Mouse (Mus musculus) kidney, embryonic 15.5 days (tissue): ENCODE data around the gene Osbpl5. TPM values are rescaled to one million over a fixed set of nuclear protein-coding genes. Genes with fewer than 3 reads are reported as not detected.
"Not testable (repeated sequence)": the region's sequence is repeated elsewhere in the genome, so short reads cannot be mapped to it uniquely, and the experiment has no call there.

ENCODE experiments used
- ATAC-seq: fragments of 200-750 bp; cut with Nextera tagmentation; replicated peaks from 2 replicates; pipeline ENCODE4 v1.8.0; 2017; ENCODE audit warnings: moderate TSS enrichment; ENCODE audit not compliant: low FRiP score
- H3K27ac ChIP-seq: fragments of 300-500 bp; sonication (generic); 2 replicates; pipeline ENCODE4 v1.5.1; 2015; ENCODE audit warnings: mild to moderate bottlenecking, inconsistent platforms
- H3K27me3 ChIP-seq: fragments of 300-500 bp; sonication (generic); 2 replicates; pipeline ENCODE4 v1.6.1; 2015; ENCODE audit warnings: inconsistent platforms
- H3K36me3 ChIP-seq: fragments of 300-500 bp; sonication (generic); 2 replicates; pipeline ENCODE4 v1.6.1; 2015; ENCODE audit warnings: inconsistent platforms
- H3K4me1 ChIP-seq: fragments of 300-500 bp; sonication (generic); 2 replicates; pipeline ENCODE4 v1.6.1; 2015; ENCODE audit warnings: inconsistent platforms
- H3K4me2 ChIP-seq: fragments of 300-500 bp; sonication (generic); 2 replicates; pipeline ENCODE4 v1.6.1; 2015; ENCODE audit warnings: moderate library complexity, mild to moderate bottlenecking, inconsistent platforms
- H3K4me3 ChIP-seq: fragments of 300-500 bp; sonication (generic); replicated peaks from 2 replicates; pipeline ENCODE4 v1.5.1; 2015; ENCODE audit warnings: mild to moderate bottlenecking, inconsistent platforms
- H3K9ac ChIP-seq: fragments of 300-500 bp; sonication (generic); 2 replicates; pipeline ENCODE4 v1.6.1; 2015; ENCODE audit warnings: mild to moderate bottlenecking, inconsistent platforms
- H3K9me3 ChIP-seq: fragments of 300-500 bp; sonication (generic); replicated peaks from 2 replicates; pipeline ENCODE4 v1.6.1; 2016; ENCODE audit warnings: inconsistent platforms
- WGBS: fragments of 180-500 bp; shearing (Covaris S2); methylation state at CpG from one replicate; pipeline ENCODE4 v1.1.7; 2015; ENCODE audit warnings: mixed read lengths; 5-methylcytosine and 5-hydroxymethylcytosine counted together
- polyA plus RNA-seq: library from polyadenylated mRNA; unstranded; fragments of >200 nt; fragmentation: Nextera tagmentation; extraction: Ambion mirVana; gene quantifications from 2 replicates; pipeline ENCODE4 v1.2.1, GENCODE M21; 2015

Gene Osbpl5
- polyA plus RNA-seq, 1 experiment from 2014 or later: 34.0 TPM

DNA sequence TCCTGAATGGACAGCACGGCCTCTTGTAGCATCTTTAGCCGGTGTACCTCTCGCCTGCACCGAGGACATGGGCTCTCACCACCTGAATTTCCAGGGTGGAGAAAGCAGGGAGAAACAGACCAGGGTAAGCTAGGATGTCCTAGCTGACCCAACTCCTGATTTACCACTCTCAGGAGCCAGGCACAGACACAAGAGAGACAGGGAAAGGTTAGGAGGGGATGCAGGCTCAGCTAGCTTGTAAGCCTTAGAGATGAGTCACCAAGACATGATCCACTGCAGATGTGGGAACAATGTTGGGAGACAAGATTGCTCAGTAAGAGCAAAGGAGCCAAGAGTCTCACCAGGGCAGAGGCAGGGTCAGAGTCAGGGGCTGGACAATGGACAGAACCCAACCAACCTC is 64.9 kb downstream of the Osbpl5 start:
- no peak overlapping the region for H3K27ac ChIP-seq
- H3K4me3 ChIP-seq: no peak overlapping the region
- H3K4me2 ChIP-seq: no peak overlapping the region
- peaks cover 93% of the 10 kb centered on the region for H3K36me3 ChIP-seq
- ATAC-seq: no peak
- no peak overlapping the region for H3K9ac ChIP-seq
- no peaks in the 10 kb centered on the region; the same call in 1 of the 2 replicates for H3K9me3 ChIP-seq
- H3K4me1 ChIP-seq: no peaks in the 10 kb centered on the region
- H3K27me3 ChIP-seq: no peaks in the 10 kb centered on the region
- WGBS: 91% methylated on average over 4 of the region's 4 CpGs

DNA sequence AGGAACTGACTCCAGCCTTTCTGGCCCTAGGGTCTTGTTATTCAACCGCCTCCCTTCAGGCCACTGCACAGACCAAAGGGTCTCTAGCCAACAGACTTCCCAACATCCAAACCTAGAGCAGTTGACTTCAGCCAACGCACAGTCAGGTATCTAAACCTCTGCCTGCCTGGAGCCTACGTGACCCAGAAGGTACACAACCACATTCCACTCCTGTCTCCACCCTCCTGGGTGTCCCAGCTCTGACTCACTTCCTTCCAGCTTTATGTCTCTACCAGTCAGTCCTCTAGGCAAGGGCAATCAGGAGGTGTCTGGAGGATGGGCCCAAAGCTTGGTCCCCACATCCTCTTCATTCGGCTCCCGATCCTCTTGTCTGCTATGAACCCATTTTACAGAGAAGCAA is 65.6 kb downstream of the Osbpl5 start:
- Histone ChIP-seq H3K9ac (no peak overlapping the region), H3K9me3 (no peaks in the 10 kb centered on the region; the same call in 1 of the 2 replicates), H3K27ac (no peak overlapping the region), H3K4me3 (no peak overlapping the region), H3K4me2 (no peak overlapping the region), H3K4me1 (no peaks in the 10 kb centered on the region), H3K27me3 (no peaks in the 10 kb centered on the region), H3K36me3 (peaks cover 86% of the 10 kb centered on the region)
- WGBS: 86% methylated on average over 5 of the region's 5 CpGs
- no peak for ATAC-seq

DNA sequence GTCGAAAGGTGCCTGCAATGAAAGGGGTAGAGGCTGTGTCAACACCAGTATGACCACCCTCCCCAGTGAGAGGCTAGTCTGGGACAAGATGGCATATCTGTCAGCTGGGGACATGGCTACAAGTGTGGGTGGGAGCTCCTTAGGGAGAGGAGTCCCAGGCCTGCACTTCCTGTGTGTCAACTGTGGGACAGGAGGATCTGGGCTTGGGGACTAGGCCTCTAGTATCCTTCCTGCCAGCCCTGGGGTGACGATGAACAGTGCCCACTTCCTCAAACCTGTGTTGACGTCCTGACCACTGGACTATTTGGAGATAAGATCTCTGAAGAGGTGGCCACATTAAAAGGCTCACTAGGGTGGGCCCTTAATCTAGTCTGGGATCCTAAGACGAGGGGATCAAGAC is 66.8 kb downstream of the Osbpl5 start:
- Histone ChIP-seq H3K27ac (no peak overlapping the region), H3K4me1 (peaks cover 5% of the 10 kb centered on the region; the same call in 1 of the 2 replicates), H3K4me3 (no peak overlapping the region), H3K4me2 (no peak overlapping the region), H3K36me3 (peaks cover 74% of the 10 kb centered on the region), H3K9me3 (no peaks in the 10 kb centered on the region), H3K9ac (no peak overlapping the region), H3K27me3 (no peaks in the 10 kb centered on the region)
- no peak for ATAC-seq
- 77% methylated on average over 4 of the region's 4 CpGs for WGBS

DNA sequence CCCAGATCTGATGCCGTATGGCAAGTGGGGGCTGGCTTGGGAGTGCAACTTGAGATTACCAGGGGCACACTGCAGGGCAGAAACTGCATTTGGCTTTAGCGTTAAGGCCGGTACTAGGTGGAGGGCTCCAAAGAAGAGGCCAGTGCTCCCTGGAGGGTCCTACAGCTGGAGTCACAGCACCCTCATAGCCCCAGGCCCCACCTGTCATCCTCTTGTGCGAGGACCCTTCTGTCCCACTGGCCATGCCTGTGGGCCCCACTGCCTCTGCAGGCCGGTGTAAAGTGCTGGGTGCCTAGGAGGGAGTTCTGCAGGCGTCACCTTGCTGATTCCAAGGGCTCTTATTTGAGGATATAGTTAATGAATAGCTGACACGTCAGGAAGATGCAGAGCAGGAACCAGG is 67.3 kb downstream of the Osbpl5 start:
- Histone ChIP-seq H3K4me2 (no peak overlapping the region), H3K27me3 (no peaks in the 10 kb centered on the region), H3K4me3 (no peak overlapping the region), H3K27ac (no peak overlapping the region), H3K9ac (no peak overlapping the region), H3K4me1 (peaks cover 5% of the 10 kb centered on the region; the same call in 1 of the 2 replicates), H3K9me3 (no peaks in the 10 kb centered on the region), H3K36me3 (peaks cover 69% of the 10 kb centered on the region)
- 67% methylated on average over 7 of the region's 7 CpGs for WGBS
- no peak for ATAC-seq

DNA sequence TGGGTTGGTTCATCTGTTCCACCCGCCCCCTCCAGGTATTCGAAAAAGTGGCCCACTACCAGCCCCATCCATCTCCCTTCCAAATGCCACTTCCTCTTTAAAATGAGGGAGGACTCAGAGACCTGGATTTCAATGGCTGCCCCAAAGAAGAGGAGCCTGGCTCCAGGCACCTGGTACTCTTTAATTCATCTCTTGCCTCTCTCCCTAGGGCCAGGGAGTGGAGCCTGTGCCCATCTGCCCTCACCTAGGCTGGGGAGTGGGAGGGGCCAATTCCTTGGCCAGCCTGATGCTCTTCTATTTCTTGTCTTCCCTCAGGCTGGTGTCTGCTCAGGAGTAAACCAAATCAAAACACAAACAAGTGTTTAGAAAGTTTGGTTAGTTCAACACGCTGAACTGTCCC is 70.1 kb downstream of the Osbpl5 start:
- not testable (repeated sequence) for H3K4me2 ChIP-seq, H3K27ac ChIP-seq, H3K9me3 ChIP-seq, H3K27me3 ChIP-seq, H3K4me1 ChIP-seq, ATAC-seq, H3K4me3 ChIP-seq, H3K9ac ChIP-seq
- WGBS: 79% methylated on average over 3 of the region's 3 CpGs
- peaks cover 41% of the 10 kb centered on the region for H3K36me3 ChIP-seq

DNA sequence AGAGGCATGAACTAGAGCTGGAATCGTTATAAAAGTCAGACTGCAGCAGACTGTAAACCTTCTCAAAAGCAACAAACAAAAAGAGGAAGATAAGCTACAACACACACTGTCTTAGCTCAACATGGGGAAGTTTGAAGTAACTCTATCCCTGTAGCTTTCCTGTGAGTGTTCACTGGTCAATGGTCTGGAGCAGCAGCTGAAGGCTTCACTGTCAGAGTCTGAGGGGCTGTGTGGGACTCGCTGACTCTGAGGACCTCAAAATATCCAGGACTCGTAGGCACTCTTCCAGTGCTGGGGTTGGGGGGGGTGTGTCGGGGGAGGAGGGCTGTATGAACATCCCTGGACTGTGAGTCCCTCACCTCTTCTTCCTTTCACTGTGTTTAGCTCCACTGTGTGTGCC is 70.6 kb downstream of the Osbpl5 start:
- not testable (repeated sequence) for H3K9me3 ChIP-seq, H3K4me2 ChIP-seq, H3K4me3 ChIP-seq, H3K9ac ChIP-seq, H3K27ac ChIP-seq, H3K27me3 ChIP-seq, H3K4me1 ChIP-seq
- peaks cover 36% of the 10 kb centered on the region for H3K36me3 ChIP-seq
- 43% methylated on average over 4 of the region's 4 CpGs for WGBS
- peak; percentile 59; the same call in 1 of the 2 replicates for ATAC-seq

DNA sequence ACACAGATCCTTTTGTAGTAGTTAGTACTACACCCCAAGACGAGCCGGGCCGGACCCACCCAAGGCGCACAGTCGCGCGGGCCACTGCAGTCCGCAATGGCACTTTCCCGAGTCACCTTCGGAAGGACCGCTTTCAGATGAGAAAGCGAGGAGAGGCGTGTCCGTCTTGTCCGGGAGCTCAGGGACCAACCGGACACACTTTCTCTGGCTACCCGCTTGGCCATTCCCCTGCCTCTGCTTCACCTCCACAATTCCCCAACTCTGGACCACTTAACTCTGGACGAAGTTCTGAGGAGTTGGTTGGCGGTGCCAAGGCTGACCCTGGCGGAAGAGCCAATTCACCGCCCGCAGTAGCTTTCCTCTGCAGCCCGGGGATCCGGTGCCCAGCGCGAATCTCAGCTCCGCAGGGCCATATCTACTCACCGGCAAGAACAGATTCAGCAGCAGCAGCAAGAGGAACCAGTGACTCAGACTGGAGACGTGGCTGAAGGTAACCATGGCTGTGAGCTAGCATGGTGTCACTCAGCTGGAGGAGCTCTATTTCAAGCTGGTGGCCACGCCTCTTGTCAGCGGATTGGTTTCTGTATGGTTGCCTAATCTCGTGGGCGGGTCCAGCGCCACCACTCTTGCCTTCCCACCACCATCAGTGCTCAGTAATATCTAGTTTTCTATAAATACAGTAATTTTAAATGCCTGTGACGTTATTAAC is 71.3 kb downstream of the Osbpl5 start, which contains the start of gene Tnfrsf23:
Gene Tnfrsf23 (minus strand): TSS at position 514 of the 709 bp plus-strand sequence.
- Histone ChIP-seq H3K27me3 (no peaks in the 10 kb centered on the region; the same call in 1 of the 2 replicates), H3K36me3 (peaks cover 29% of the 10 kb centered on the region), H3K4me3 (peak within 1 kb of the TSS; percentile 52), H3K4me1 (peaks cover 5% of the 10 kb centered on the region; the same call in 1 of the 2 replicates), H3K9me3 (no peaks in the 10 kb centered on the region), H3K27ac (peak within 1 kb of the TSS; percentile 29; the same call in 1 of the 2 replicates), H3K9ac (peak within 1 kb of the TSS; percentile 26), H3K4me2 (peak within 1 kb of the TSS; percentile 94)
- peak; percentile 96 for ATAC-seq
- under 1% methylated on average over 35 of the region's 35 CpGs for WGBS

DNA sequence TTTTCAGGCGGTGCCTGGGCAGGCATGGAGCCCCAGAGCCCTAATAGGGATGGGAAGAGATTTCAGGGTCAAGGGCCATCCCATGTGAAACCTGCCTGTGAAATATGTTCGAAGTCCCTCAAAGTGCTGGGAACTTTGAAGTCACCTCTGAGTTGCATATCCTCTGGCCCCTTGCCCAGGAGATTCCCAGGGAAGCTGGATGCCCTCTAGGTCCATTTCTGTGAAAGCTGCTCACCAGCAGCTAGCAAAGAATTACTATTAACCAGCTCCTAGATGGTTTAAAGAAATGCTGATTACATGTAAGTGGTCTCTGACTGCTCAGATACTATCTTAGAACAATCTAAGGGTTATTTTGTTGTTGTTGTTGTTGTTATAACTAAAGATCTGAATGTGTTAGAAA is 72.2 kb downstream of the Osbpl5 start:
- 62% methylated on average over 2 of the region's 2 CpGs for WGBS
- H3K9ac ChIP-seq, H3K4me3 ChIP-seq, H3K4me1 ChIP-seq, H3K27me3 ChIP-seq, H3K4me2 ChIP-seq, H3K27ac ChIP-seq, H3K9me3 ChIP-seq, ATAC-seq: not testable (repeated sequence)
- H3K36me3 ChIP-seq: peaks cover 23% of the 10 kb centered on the region

DNA sequence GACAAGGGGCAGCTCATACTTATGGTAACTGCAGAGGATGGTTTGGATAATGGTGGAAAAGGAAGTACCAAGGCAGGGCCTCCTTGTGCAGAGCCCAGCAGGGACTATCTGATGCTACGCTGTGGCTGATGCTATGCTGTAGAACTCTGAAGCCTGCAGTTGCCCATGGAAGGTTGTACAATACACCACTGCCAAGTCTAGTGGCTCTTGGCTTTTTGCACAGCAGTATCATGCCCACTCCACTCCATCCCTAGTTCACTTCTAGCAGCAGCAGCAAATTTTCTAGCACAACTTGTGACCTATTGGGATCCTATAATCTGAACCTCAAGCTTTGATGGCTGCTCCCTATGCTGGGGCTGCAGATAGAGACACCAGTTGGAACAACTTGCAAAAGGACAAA is 75.2 kb downstream of the Osbpl5 start:
- no peaks in the 10 kb centered on the region; the same call in 1 of the 2 replicates for H3K27me3 ChIP-seq
- H3K4me3 ChIP-seq: no peak overlapping the region
- H3K9ac ChIP-seq: no peak overlapping the region
- H3K27ac ChIP-seq: no peak overlapping the region
- peaks cover 5% of the 10 kb centered on the region; the same call in 1 of the 2 replicates for H3K4me1 ChIP-seq
- no peaks in the 10 kb centered on the region for H3K9me3 ChIP-seq
- no peak overlapping the region for H3K4me2 ChIP-seq
- 94% methylated on average over 1 of the region's 1 CpGs for WGBS
- no peak for ATAC-seq
- no peaks in the 10 kb centered on the region for H3K36me3 ChIP-seq

DNA sequence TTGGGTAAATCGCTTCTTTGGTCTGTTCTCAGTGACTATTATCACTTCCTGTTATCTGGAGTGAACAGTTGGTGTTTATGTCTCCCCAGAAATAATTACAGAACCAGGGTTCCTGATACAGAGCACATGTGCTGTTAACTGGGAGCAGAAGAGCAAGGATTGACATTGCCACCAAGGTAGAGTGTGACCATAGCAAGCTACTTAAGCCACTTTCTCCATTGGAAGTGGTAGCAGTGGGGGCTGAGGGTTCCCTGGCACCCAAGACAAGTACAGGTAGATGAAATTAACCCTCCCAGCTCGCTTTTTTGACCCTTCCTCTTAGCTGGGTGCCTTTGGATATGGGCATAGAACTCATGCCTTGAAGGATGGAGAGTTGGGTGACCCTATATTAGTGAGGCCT is 75.9 kb downstream of the Osbpl5 start:
- WGBS: 64% methylated on average over 2 of the region's 2 CpGs
- not testable (repeated sequence) for H3K4me2 ChIP-seq, H3K4me3 ChIP-seq, ATAC-seq, H3K27me3 ChIP-seq, H3K9me3 ChIP-seq, H3K36me3 ChIP-seq, H3K4me1 ChIP-seq, H3K9ac ChIP-seq, H3K27ac ChIP-seq

DNA sequence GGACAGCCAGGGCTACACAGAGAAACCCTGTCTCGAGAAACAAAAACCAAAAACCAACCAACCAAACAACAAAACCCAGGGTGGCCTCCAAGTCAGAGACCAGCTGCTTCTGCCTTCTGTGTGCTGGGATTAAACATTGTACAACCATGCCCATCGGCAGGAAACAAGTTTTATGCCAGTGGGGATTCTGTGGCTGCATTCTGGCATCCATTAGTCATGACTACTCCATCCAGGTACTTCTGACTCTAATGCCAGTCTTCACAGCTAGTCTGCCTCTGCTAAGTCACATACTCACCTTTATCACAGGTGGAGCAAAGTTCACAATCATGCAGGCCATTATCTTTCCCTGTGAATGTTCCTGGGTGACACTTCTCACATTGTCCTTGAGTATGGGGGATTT is 77.1 kb downstream of the Osbpl5 start:
- not testable (repeated sequence) for H3K9ac ChIP-seq, ATAC-seq, H3K4me3 ChIP-seq, H3K36me3 ChIP-seq, H3K4me2 ChIP-seq, H3K4me1 ChIP-seq, H3K27me3 ChIP-seq, H3K9me3 ChIP-seq, H3K27ac ChIP-seq
- WGBS: 87% methylated on average over 2 of the region's 2 CpGs

DNA sequence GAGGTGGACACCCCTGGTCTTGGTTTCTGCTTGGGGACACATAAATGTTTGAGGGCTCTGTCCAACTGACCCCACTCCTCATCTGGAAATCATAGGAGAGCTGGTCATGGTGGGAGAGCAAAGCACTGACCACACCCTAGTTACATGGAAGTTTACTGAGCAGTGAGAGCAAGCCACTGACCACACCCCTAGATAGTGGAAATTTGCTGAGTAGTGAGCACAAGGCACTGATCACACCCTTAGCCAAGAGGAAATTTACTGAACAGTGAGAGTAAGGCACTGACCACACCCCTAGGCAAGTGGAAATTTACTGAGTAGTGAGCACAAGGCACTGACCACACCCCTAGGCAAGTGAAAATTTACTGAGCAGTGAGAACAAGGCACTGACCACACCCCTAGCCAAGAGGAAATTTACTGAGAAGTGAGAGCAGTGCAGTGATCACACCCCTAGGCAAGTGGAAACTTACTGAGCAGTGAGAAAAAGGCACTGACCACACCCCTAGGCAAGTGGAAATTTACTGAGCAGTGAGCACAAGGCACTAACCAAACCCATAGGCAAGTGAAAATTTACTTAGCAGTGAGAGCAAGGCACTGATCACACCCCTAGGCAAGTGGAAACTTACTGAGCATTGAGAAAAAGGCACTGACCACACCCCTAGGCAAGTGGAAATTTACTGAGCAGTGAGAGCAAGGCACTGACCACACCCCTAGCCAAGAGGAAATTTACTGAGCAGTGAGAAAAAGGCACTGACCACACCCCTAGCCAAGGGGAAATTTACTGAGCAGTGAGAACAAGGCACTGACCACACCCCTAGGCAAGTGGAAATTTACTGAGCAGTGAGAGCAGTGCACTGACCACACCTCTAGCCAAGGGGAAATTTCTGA is 90.1 kb downstream of the Osbpl5 start:
- Histone ChIP-seq H3K9me3 (no peaks in the 10 kb centered on the region), H3K27ac (no peak overlapping the region), H3K4me1 (no peaks in the 10 kb centered on the region), H3K4me2 (no peak overlapping the region), H3K27me3 (no peaks in the 10 kb centered on the region), H3K36me3 (no peaks in the 10 kb centered on the region), H3K4me3 (no peak overlapping the region), H3K9ac (no peak overlapping the region)
- ATAC-seq: no peak
